Mouse (Mus musculus) neural tube, embryonic 12.5 days (tissue): ENCODE measurements around the gene Sbno2. TPM values are rescaled to one million over a fixed set of nuclear protein-coding genes. Genes with fewer than 3 reads are reported as not detected.

Experiments
- ATAC-seq: fragments of 200-750 bp; cut with Nextera tagmentation; 2 replicates; pipeline ENCODE4 v1.8.0; 2017; ENCODE audit warnings: low read depth, mild to moderate bottlenecking, moderate TSS enrichment, moderate library complexity; ENCODE audit not compliant: low FRiP score
- H3K27ac ChIP-seq: fragments of 300-500 bp; sonication (generic); 2 replicates; pipeline ENCODE4 v1.5.1; 2016
- H3K27me3 ChIP-seq: fragments of 300-500 bp; sonication (generic); replicated peaks from 2 replicates; pipeline ENCODE4 v1.6.1; 2016; ENCODE audit warnings: mild to moderate bottlenecking
- H3K36me3 ChIP-seq: fragments of 300-500 bp; sonication (generic); 2 replicates; pipeline ENCODE4 v1.6.1; 2016; ENCODE audit warnings: mild to moderate bottlenecking
- H3K4me1 ChIP-seq: fragments of 300-500 bp; sonication (generic); 2 replicates; pipeline ENCODE4 v1.6.1; 2016
- H3K4me2 ChIP-seq: fragments of 300-500 bp; sonication (generic); replicated peaks from 2 replicates; pipeline ENCODE4 v1.6.1; 2016; ENCODE audit warnings: mild to moderate bottlenecking
- H3K4me3 ChIP-seq: fragments of 300-500 bp; sonication (generic); 2 replicates; pipeline ENCODE4 v1.5.1; 2016
- H3K9ac ChIP-seq: fragments of 300-500 bp; sonication (generic); 2 replicates; pipeline ENCODE4 v1.6.1; 2016; ENCODE audit warnings: mild to moderate bottlenecking
- H3K9me3 ChIP-seq: fragments of 300-500 bp; sonication (generic); 2 replicates; pipeline ENCODE4 v1.6.1; 2016; ENCODE audit warnings: mild to moderate bottlenecking
- WGBS: fragments of 180-500 bp; shearing (Covaris S2); methylation state at CpG from one replicate; pipeline ENCODE4 v1.1.7; 2016; 5-methylcytosine and 5-hydroxymethylcytosine counted together
- polyA plus RNA-seq: library from polyadenylated mRNA; unstranded; fragments of >200 nt; fragmentation: Nextera tagmentation; extraction: Ambion mirVana; gene quantifications from 2 replicates; pipeline ENCODE4 v1.2.1, GENCODE M21; 2016

Sbno2 gene
- polyA plus RNA-seq, 1 experiment from 2014 or later, result 15.1 TPM

DNA sequence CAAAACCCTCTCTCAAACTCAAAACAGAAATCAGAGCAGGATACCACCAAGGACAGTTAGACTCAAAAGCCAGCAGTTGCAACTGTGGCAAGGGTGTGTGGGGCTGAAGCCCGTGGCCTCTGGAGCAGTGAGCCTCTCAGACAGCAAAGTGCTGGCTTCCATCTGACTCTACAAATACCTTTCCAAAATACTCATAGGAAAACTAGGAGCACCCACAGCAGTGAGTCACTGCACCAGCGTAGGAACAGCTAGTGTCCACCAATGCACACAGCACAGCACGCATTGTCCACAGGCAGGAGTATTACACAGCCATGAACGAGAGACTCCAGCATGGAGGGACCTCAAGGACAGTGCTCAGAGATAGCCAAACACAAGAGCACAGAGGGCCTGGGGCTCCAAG is 29.0 kb downstream of the Sbno2 start:
- no peak overlapping the region for H3K4me3 ChIP-seq
- no peaks in the 10 kb centered on the region for H3K9me3 ChIP-seq
- no peak overlapping the region for H3K9ac ChIP-seq
- no peak overlapping the region for H3K4me2 ChIP-seq
- H3K36me3 ChIP-seq, result peaks cover 31% of the 10 kb centered on the region
- H3K27me3 ChIP-seq, result no peaks in the 10 kb centered on the region
- H3K4me1 ChIP-seq, result peaks cover 10% of the 10 kb centered on the region; the same call in 1 of the 2 replicates
- ATAC-seq, result no peak
- H3K27ac ChIP-seq, result no peak overlapping the region
- WGBS, result 91% methylated on average over 4 of the region's 4 CpGs

- no peaks in the 10 kb centered on the region for H3K9me3 ChIP-seq
Observed at GRCm38 (mm10) chr10:80075924-80076323, 29.4 kb downstream of the Sbno2 start.

GRCm38 (mm10) chr10:80074813-80075601 is 30.4 kb downstream of the Sbno2 start:
- Histone ChIP-seq H3K27ac (no peak overlapping the region), H3K4me3 (no peak overlapping the region), H3K27me3 (no peaks in the 10 kb centered on the region), H3K4me2 (peak overlapping the region; percentile 28), H3K9me3 (no peaks in the 10 kb centered on the region), H3K4me1 (peaks cover 15% of the 10 kb centered on the region; the same call in 1 of the 2 replicates), H3K36me3 (peaks cover 17% of the 10 kb centered on the region), H3K9ac (no peak overlapping the region)
- ATAC-seq, result no peak
- WGBS, result 17% methylated on average over 28 of the region's 28 CpGs

More at GRCm38 (mm10) chr10:80075924-80076323, 29.4 kb downstream of the Sbno2 start:
- Histone ChIP-seq H3K27me3 (no peaks in the 10 kb centered on the region), H3K9ac (no peak overlapping the region), H3K4me3 (no peak overlapping the region), H3K4me1 (peaks cover 12% of the 10 kb centered on the region; the same call in 1 of the 2 replicates), H3K27ac (no peak overlapping the region), H3K4me2 (no peak overlapping the region), H3K36me3 (peaks cover 26% of the 10 kb centered on the region)
- WGBS, result 50% methylated on average over 1 of the region's 1 CpGs
- ATAC-seq, result no peak

DNA sequence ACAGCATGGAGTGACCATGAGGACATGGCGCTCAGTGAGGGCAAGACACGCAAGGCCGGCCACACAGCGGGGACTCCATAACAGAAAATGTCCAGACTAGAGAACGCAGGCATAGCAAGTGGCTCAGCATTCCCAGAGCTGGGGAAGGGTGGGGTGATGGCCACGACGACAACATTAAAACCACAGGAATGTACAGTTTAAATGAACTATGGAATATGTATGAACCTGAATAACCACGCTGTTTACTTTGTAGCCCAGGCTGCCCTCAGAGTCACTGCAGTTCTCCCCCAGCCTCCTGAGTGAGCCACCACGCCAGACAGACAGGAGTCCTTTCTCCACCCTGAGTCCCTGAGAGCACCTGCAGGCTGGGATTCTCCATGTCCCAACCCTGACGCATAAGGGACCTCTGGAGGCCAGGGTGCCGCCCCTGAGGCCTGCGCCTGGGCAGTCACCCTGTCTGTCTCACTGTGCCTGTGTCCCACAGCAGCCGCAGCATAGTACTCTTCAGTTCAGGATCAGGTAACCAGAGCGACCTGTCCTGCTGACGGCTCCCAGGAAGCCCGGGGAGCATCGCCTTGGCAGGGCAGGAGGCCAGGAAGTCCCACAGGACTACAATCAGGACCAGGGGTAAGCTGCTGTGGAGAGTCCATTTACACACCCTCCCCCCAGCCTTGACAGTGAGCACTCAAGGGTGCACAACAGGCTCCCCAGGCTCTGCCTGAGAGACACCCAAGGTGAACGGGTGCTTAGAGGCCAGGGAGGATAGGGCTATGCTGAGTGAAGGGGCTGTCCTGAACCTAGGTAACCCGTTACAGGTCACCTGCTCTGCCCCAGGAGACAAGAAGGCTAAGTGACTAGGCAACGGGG is 32.5 kb downstream of the Sbno2 start:
- Histone ChIP-seq H3K9ac (no peak overlapping the region), H3K4me3 (no peak overlapping the region), H3K27ac (no peak overlapping the region), H3K36me3 (peaks cover 4% of the 10 kb centered on the region; the same call in 1 of the 2 replicates), H3K27me3 (no peaks in the 10 kb centered on the region), H3K9me3 (no peaks in the 10 kb centered on the region), H3K4me2 (no peak overlapping the region), H3K4me1 (peaks cover 15% of the 10 kb centered on the region; the same call in 1 of the 2 replicates)
- 85% methylated on average over 20 of the region's 20 CpGs for WGBS
- ATAC-seq, result no peak

DNA sequence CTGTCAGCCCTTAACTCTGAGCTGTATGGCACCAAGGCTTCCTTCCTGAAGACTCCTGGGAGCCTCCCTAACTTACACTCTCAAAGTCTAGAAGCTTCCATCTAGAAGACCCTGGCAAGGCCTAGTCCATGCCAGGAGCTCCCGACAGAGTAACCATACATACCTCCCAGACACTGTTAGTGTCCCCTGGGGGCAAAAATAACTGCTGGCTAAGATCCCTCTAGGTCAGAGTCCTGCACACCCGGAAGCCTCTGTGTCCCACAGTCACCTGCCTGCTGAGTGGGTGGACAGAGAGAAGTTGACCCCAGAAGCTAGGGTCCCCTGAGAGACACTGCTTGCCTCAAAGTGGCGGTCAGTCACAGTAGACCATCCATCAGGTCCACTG is 33.9 kb downstream of the Sbno2 start:
- no peak overlapping the region for H3K27ac ChIP-seq
- H3K4me1 ChIP-seq, result peaks cover 15% of the 10 kb centered on the region; the same call in 1 of the 2 replicates
- no peaks in the 10 kb centered on the region for H3K27me3 ChIP-seq
- H3K9ac ChIP-seq, result no peak overlapping the region
- H3K9me3 ChIP-seq, result no peaks in the 10 kb centered on the region
- no peak overlapping the region for H3K4me3 ChIP-seq
- no peak for ATAC-seq
- peaks cover 3% of the 10 kb centered on the region for H3K36me3 ChIP-seq
- H3K4me2 ChIP-seq, result no peak overlapping the region
- WGBS, result 81% methylated on average over 3 of the region's 3 CpGs

- no peak for ATAC-seq
- WGBS, result 70% methylated on average over 9 of the region's 9 CpGs
- no peak overlapping the region for H3K9ac ChIP-seq
- no peaks in the 10 kb centered on the region for H3K9me3 ChIP-seq
- H3K36me3 ChIP-seq, result peaks cover 7% of the 10 kb centered on the region
- H3K27ac ChIP-seq, result no peak overlapping the region
- H3K27me3 ChIP-seq, result no peaks in the 10 kb centered on the region
- no peak overlapping the region for H3K4me2 ChIP-seq
- H3K4me1 ChIP-seq, result peaks cover 15% of the 10 kb centered on the region; the same call in 1 of the 2 replicates
- no peak overlapping the region for H3K4me3 ChIP-seq
Observed at GRCm38 (mm10) chr10:80070837-80071515, 34.4 kb downstream of the Sbno2 start.

GRCm38 (mm10) chr10:80069948-80070450 is 35.4 kb downstream of the Sbno2 start:
- no peaks in the 10 kb centered on the region for H3K27me3 ChIP-seq
- H3K9ac ChIP-seq, result no peak overlapping the region
- H3K36me3 ChIP-seq, result peaks cover 7% of the 10 kb centered on the region
- H3K27ac ChIP-seq, result no peak overlapping the region
- 0 out of 2 replicates have a peak, but pooled peaks cover 8% of the 10 kb centered on the region for H3K4me1 ChIP-seq
- ATAC-seq, result no peak
- WGBS, result 90% methylated on average over 4 of the region's 4 CpGs
- H3K4me2 ChIP-seq, result no peak overlapping the region
- H3K4me3 ChIP-seq, result no peak overlapping the region
- H3K9me3 ChIP-seq, result no peaks in the 10 kb centered on the region

DNA sequence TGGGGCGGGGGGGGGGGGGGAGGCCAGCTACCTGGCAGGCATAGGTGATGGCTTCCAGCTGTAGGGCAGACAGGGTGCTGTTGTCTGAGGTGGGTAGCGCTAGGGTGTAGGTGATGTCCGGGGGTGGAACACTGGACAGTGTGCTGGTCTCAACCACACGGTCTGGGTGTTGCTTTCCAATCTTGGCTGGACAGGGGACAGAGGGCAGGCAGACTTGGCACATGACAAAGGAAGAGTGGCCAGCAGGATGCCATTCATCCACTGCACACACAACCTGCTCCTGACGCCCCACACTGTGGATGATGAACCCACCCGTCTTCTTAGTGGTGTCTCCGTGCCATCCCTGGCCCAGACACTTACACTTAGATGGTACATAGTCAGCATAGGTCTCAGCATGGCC is 36.1 kb downstream of the Sbno2 start:
- no peak overlapping the region for H3K9ac ChIP-seq
- H3K4me3 ChIP-seq, result no peak overlapping the region
- H3K4me1 ChIP-seq, result 0 out of 2 replicates have a peak, but pooled peaks cover 8% of the 10 kb centered on the region
- no peaks in the 10 kb centered on the region for H3K9me3 ChIP-seq
- 96% methylated on average over 6 of the region's 7 CpGs for WGBS
- ATAC-seq, result no peak
- H3K27me3 ChIP-seq, result no peaks in the 10 kb centered on the region
- H3K4me2 ChIP-seq, result no peak overlapping the region
- H3K36me3 ChIP-seq, result peaks cover 9% of the 10 kb centered on the region
- no peak overlapping the region for H3K27ac ChIP-seq

GRCm38 (mm10) chr10:80063877-80064650 is 41.3 kb downstream of the Sbno2 start:
- WGBS, result 77% methylated on average over 23 of the region's 23 CpGs
- H3K4me1 ChIP-seq, result no peaks in the 10 kb centered on the region
- H3K36me3 ChIP-seq, result peaks cover 57% of the 10 kb centered on the region
- H3K27ac ChIP-seq, result no peak overlapping the region
- H3K9me3 ChIP-seq, result no peaks in the 10 kb centered on the region
- no peak overlapping the region for H3K4me2 ChIP-seq
- H3K27me3 ChIP-seq, result no peaks in the 10 kb centered on the region
- no peak overlapping the region for H3K9ac ChIP-seq
- ATAC-seq, result no peak
- no peak overlapping the region for H3K4me3 ChIP-seq

- WGBS, result 89% methylated on average over 5 of the region's 5 CpGs
- no peak for ATAC-seq
Observed at GRCm38 (mm10) chr10:80063104-80063503, 42.3 kb downstream of the Sbno2 start.

GRCm38 (mm10) chr10:80057683-80058326 is 47.6 kb downstream of the Sbno2 start:
- Histone ChIP-seq H3K27ac (no peak overlapping the region), H3K4me3 (no peak overlapping the region), H3K4me1 (peaks cover 13% of the 10 kb centered on the region), H3K36me3 (peaks cover 63% of the 10 kb centered on the region), H3K9me3 (no peaks in the 10 kb centered on the region), H3K4me2 (no peak overlapping the region; the same call in 1 of the 2 replicates), H3K9ac (no peak overlapping the region), H3K27me3 (no peaks in the 10 kb centered on the region)
- no peak for ATAC-seq
- 82% methylated on average over 30 of the region's 30 CpGs for WGBS

More at GRCm38 (mm10) chr10:80063104-80063503, 42.3 kb downstream of the Sbno2 start:
- H3K36me3 ChIP-seq, result peaks cover 64% of the 10 kb centered on the region
- H3K4me2 ChIP-seq, result no peak overlapping the region
- H3K4me3 ChIP-seq, result no peak overlapping the region
- no peaks in the 10 kb centered on the region for H3K27me3 ChIP-seq
- no peak overlapping the region for H3K9ac ChIP-seq
- H3K4me1 ChIP-seq, result no peaks in the 10 kb centered on the region
- H3K9me3 ChIP-seq, result no peaks in the 10 kb centered on the region
- H3K27ac ChIP-seq, result no peak overlapping the region
